Mouse (Mus musculus): ENCODE measurements around the gene AI464131.

- no peak for TF ChIP-seq CTCF (IDR thresholded peaks at IDR 0.05; ENCODE audit: low read depth, low read length)
- TF ChIP-seq POLR2AphosphoS5 (IDR thresholded peaks at IDR 0.05; ENCODE audit: insufficient replicate concordance, low read depth, low read length), result no peak
- no peak for TF ChIP-seq GATA1 (IDR thresholded peaks at IDR 0.05; ENCODE audit: borderline replicate concordance, low read length)
- TF ChIP-seq GATA2 (IDR thresholded peaks at IDR 0.05; ENCODE audit: borderline replicate concordance, low read depth, low read length), result no peak
- TF ChIP-seq TAL1 (conservative IDR thresholded peaks at IDR 0.05; ENCODE audit: low read depth, low read length), result no peak
Observed at GRCm38 (mm10) chr4:41497579-41497978, 5.3 kb downstream of the AI464131 start.

All from G1E (cell line).